Mouse (Mus musculus) midbrain, embryonic 16.5 days (tissue): ENCODE results near the gene Prm1. TPM values are rescaled to one million over a fixed set of nuclear protein-coding genes. Genes with fewer than 3 reads are reported as not detected.
"Not testable (repeated sequence)": the region's sequence is repeated elsewhere in the genome, so short reads cannot be mapped to it uniquely, and the experiment has no call there.

Experiments used
- ATAC-seq: fragments of 200-750 bp; cut with Nextera tagmentation; 2 replicates; pipeline ENCODE4 v1.8.0; 2017; ENCODE audit warnings: moderate TSS enrichment
- H3K27ac ChIP-seq: fragments of 300-500 bp; sonication (generic); 2 replicates; pipeline ENCODE4 v1.5.1; 2014; ENCODE audit warnings: mild to moderate bottlenecking, low read length, mixed read lengths
- H3K27me3 ChIP-seq: fragments of 300-500 bp; sonication (generic); 2 replicates; pipeline ENCODE4 v1.6.1; 2014; ENCODE audit warnings: low read depth, low read length, mixed read lengths; ENCODE audit not compliant: control insufficient read depth, insufficient read depth
- H3K36me3 ChIP-seq: fragments of 300-500 bp; sonication (generic); 2 replicates; pipeline ENCODE4 v1.6.1; 2014; ENCODE audit warnings: mild to moderate bottlenecking, low read length, moderate library complexity, mixed read lengths; ENCODE audit not compliant: control insufficient read depth, insufficient read depth
- H3K4me1 ChIP-seq: fragments of 300-500 bp; sonication (generic); 2 replicates; pipeline ENCODE4 v1.6.1; 2014; ENCODE audit warnings: mild to moderate bottlenecking, low read length, mixed read lengths; ENCODE audit not compliant: control insufficient read depth, insufficient read depth
- H3K4me2 ChIP-seq: fragments of 300-500 bp; sonication (generic); 2 replicates; pipeline ENCODE4 v1.6.1; 2014; ENCODE audit warnings: mild to moderate bottlenecking, low read length, mixed read lengths
- H3K4me3 ChIP-seq: fragments of 300-500 bp; sonication (generic); 2 replicates; pipeline ENCODE4 v1.5.1; 2014; ENCODE audit warnings: low read depth, mild to moderate bottlenecking, low read length, moderate library complexity, mixed read lengths
- H3K9ac ChIP-seq: fragments of 300-500 bp; sonication (generic); 2 replicates; pipeline ENCODE4 v1.6.1; 2014; ENCODE audit warnings: low read depth, low read length, mixed read lengths
- H3K9me3 ChIP-seq: fragments of 300-500 bp; sonication (generic); replicated peaks from 2 replicates; pipeline ENCODE4 v1.6.1; 2014; ENCODE audit warnings: mild to moderate bottlenecking, low read length, mixed read lengths; ENCODE audit not compliant: control insufficient read depth, poor library complexity, severe bottlenecking
- WGBS: fragments of 180-500 bp; shearing (Covaris S2); extraction: QIAGEN DNeasy Blood & Tissue Kit; methylation state at CpG from one replicate; pipeline ENCODE4 v1.1.7; 2014; 5-methylcytosine and 5-hydroxymethylcytosine counted together
- polyA plus RNA-seq: library from polyadenylated mRNA; unstranded; fragments of >200 nt; fragmentation: Nextera tagmentation; extraction: Ambion mirVana; gene quantifications from 2 replicates; pipeline ENCODE4 v1.2.1, GENCODE M21; 2015

The Prm1 gene
- polyA plus RNA-seq, 1 experiment from 2014 or later: 0.46 TPM

DNA sequence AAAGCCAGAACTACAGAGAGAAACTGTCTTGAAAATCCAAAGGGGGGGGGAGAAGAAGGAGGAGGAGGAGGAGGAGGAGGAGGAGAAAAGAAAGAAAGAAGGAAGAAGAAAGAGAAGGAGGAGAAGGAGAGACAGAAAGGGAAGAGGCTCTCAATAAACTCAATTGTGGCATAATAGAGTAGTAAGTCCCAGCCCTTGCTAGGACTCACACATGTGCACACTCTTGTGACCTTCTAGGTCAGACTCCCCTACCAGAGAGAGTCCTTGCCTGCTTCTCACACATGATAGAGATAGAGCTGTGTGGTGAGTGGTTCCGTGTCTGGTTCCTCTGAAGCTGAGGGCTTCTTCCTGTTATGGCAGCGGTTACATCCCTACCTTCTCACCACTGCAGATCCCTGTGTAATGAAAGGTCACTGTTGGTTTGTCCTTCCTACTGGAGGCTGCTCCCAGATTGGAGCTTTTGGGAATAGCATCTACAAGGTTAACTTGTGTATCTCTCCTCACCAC, 7.3 kb upstream of the Prm1 start, which contains the start of gene Gm11172:
TSS of gene Gm11172 (plus strand) at position 51 of the 507 bp plus-strand sequence.
- Histone ChIP-seq H3K4me2 (no peak within 1 kb of the TSS), H3K9me3 (no peaks in the 10 kb centered on the region), H3K36me3 (no peaks in the 10 kb centered on the region), H3K27me3 (no peaks in the 10 kb centered on the region), H3K27ac (no peak within 1 kb of the TSS), H3K9ac (no peak within 1 kb of the TSS), H3K4me1 (no peaks in the 10 kb centered on the region), H3K4me3 (no peak within 1 kb of the TSS)
- WGBS: 97% methylated on average over 2 of the region's 2 CpGs
- no peak for ATAC-seq

DNA sequence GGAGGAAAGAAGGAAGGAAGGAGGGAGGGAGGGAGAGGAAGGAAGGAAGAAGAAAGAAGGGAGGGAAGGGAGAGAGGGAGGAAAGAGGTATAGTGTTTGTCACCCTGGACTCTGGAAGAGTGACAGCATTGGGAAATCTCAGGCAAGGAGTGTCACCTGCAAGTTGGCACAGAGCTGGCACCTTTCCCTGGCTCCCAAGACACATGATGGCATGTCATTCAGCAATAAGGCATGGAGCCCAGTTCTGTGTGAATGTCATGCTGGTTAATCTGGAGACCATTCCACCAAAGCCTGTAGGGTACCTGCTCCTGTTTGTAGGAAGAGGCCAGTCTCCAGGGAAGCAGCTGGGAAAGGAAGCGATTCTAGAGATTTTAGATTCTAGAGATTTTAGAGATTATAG, 4.7 kb upstream of the Prm1 start:
- Histone ChIP-seq H3K9ac (no peak overlapping the region), H3K4me2 (no peak overlapping the region), H3K9me3 (no peaks in the 10 kb centered on the region), H3K4me3 (no peak overlapping the region), H3K27me3 (no peaks in the 10 kb centered on the region), H3K27ac (no peak overlapping the region), H3K4me1 (no peaks in the 10 kb centered on the region), H3K36me3 (no peaks in the 10 kb centered on the region)
- WGBS: 93% methylated on average over 1 of the region's 1 CpGs
- no peak for ATAC-seq

DNA sequence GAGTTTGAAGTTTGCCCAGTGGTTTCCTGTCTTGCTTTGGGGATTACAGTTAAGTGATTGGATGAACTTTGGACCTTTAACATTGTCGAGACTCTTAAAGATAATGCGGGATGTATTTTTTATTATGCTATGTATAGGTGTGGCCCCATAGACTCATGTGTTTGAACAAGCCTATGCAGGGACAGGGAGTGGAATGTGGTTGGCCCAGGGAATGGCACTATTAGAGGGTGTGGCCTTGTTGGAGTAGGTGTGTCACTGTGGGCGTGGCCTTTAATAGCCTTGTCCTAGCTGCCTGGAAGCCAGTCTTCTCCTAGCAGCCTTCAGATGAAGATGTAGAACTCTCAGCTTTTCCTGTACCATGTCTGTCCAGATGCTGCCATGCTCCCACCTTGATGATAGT, 3.2 kb downstream of the Prm1 start:
- H3K36me3 ChIP-seq, H3K4me1 ChIP-seq, H3K9ac ChIP-seq, H3K27me3 ChIP-seq, H3K4me2 ChIP-seq, H3K9me3 ChIP-seq, ATAC-seq, H3K27ac ChIP-seq, H3K4me3 ChIP-seq: not testable (repeated sequence)
- 88% methylated on average over 3 of the region's 3 CpGs for WGBS

DNA sequence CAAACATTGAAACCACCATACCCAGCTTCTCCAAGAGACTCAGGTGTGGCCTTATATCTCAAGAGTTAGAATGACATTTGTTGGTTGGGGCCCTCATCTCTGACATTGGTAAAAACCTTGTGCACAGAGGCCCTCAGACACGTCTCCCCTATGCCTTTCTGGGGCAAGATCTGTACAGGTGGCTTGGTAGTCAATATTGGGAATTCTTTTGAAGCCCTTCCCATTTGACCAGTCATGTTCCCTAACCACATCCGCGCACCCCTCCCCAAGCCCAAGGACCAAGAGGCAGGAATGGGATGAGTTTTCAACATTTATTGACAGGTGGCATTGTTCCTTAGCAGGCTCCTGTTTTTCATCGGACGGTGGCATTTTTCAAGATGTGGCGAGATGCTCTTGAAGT, 9.6 kb downstream of the Prm1 start, which contains the start of gene Prm2:
TSS of gene Prm2 (minus strand) at position 101 of the 400 bp plus-strand sequence.
- no peaks in the 10 kb centered on the region for H3K9me3 ChIP-seq
- no peaks in the 10 kb centered on the region; the same call in 1 of the 2 replicates for H3K27me3 ChIP-seq
- H3K4me1 ChIP-seq: no peaks in the 10 kb centered on the region
- H3K4me2 ChIP-seq: no peak within 1 kb of the TSS
- WGBS: 75% methylated on average over 6 of the region's 6 CpGs
- no peak within 1 kb of the TSS for H3K4me3 ChIP-seq
- no peak within 1 kb of the TSS for H3K9ac ChIP-seq
- H3K27ac ChIP-seq: no peak within 1 kb of the TSS
- ATAC-seq: no peak
- no peaks in the 10 kb centered on the region for H3K36me3 ChIP-seq

DNA sequence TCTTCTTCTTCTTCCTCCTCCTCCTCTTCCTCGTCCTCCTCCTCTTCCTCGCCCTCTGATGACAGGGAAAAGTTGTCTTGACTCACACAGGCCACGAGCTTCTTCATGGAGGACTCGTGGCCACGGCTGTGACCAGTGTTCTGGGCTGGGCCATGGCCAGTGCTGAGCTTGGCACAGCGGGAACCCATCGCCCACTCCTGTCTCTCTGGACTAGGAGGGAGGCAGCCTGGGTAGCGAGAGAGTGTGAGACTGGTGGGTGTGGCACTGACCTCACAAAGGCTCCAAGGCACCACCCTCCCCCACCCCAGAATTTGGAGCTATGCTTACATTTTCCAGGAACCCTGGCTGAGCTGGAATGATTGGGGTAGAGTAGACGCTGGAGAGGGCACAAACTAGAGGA, 14.9 kb downstream of the Prm1 start, which contains the start of gene Prm3:
TSS of gene Prm3 (minus strand) at position 213 of the 400 bp plus-strand sequence.
- H3K4me1 ChIP-seq: peaks cover 3% of the 10 kb centered on the region; the same call in 1 of the 2 replicates
- H3K9me3 ChIP-seq: no peaks in the 10 kb centered on the region
- no peak within 1 kb of the TSS for H3K4me3 ChIP-seq
- no peaks in the 10 kb centered on the region for H3K27me3 ChIP-seq
- no peak for ATAC-seq
- H3K4me2 ChIP-seq: no peak within 1 kb of the TSS
- 79% methylated on average over 9 of the region's 9 CpGs for WGBS
- H3K9ac ChIP-seq: no peak within 1 kb of the TSS
- no peak within 1 kb of the TSS for H3K27ac ChIP-seq
- no peaks in the 10 kb centered on the region for H3K36me3 ChIP-seq

DNA sequence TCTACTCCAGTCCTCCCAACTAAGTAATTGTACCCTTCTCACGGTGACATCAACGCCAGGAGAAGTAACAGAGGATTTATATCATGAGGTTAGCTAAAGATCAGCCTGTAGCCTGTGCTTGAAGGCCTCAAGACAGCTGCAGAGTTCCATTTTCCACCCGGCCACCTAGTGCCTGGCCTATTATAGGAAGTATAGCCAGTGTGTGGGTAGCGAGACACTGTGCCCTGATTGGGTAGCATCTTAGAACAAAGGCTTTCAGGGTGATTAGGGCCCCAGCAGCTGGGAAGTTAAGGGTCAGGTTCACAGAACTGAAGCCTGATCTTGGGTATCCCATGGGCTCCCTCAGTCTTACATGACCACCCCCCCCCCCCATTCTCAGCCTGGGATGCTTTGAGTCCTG, 16.8 kb downstream of the Prm1 start:
- H3K36me3 ChIP-seq: no peaks in the 10 kb centered on the region
- H3K27ac ChIP-seq: no peak overlapping the region
- H3K27me3 ChIP-seq: no peaks in the 10 kb centered on the region
- no peak overlapping the region for H3K9ac ChIP-seq
- no peak for ATAC-seq
- no peaks in the 10 kb centered on the region for H3K9me3 ChIP-seq
- peaks cover 6% of the 10 kb centered on the region for H3K4me1 ChIP-seq
- H3K4me2 ChIP-seq: no peak overlapping the region
- 63% methylated on average over 4 of the region's 4 CpGs for WGBS
- H3K4me3 ChIP-seq: no peak overlapping the region

DNA sequence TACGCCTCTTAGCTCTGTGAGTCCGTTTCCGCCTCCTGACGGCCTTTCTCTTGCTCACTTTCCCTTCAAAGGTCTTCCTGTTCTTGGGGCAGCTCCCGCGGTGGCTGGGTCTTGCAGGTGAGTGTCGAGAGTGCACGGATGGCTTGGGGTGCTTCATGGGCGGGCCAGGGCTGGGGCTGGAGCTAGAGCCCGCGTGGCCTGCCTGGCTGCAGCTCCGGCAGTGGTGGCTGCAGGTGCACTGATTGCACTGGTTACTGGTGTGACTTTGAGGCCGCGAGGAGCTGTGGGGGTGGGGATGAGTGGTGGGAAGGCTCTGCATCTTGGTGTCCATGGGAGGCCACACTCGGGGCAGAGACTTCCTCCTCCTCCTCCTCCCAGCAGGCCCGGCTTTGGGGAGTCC, 17.4 kb downstream of the Prm1 start, which contains the start of gene Tnp2:
TSS of gene Tnp2 (minus strand) at position 390 of the 400 bp plus-strand sequence.
- no peak within 1 kb of the TSS for H3K4me2 ChIP-seq
- WGBS: 57% methylated on average over 16 of the region's 16 CpGs
- H3K27me3 ChIP-seq: no peaks in the 10 kb centered on the region
- no peak within 1 kb of the TSS for H3K4me3 ChIP-seq
- no peaks in the 10 kb centered on the region for H3K36me3 ChIP-seq
- H3K27ac ChIP-seq: no peak within 1 kb of the TSS
- no peaks in the 10 kb centered on the region for H3K9me3 ChIP-seq
- no peak within 1 kb of the TSS for H3K9ac ChIP-seq
- no peak for ATAC-seq
- peaks cover 10% of the 10 kb centered on the region for H3K4me1 ChIP-seq

DNA sequence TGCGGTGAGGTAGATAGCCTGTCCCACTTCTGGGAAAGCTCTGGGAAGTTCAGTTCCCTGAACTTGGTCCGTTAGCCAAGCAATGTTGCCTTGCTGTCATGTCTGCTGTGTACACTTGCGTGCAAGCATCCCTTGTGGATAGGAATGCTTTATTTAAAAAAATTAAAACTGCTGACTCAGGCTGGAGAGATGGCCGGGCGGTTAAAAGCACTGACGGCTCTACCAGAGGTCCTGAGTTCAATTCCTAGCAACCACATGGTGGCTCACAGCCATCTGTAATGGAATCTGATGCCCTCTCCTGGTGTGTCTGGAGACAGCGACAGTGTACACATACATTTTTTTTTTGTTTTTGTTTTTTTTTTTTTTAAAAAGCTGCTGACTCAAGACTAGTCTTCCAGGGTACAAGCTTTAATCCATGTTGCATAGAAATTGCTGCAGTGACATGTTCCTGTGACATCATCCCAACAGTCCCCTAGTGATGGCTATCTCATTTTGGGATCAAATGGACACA, 18.0 kb downstream of the Prm1 start:
- no peak overlapping the region for H3K9ac ChIP-seq
- peaks cover 10% of the 10 kb centered on the region for H3K4me1 ChIP-seq
- ATAC-seq: no peak
- no peaks in the 10 kb centered on the region for H3K27me3 ChIP-seq
- no peaks in the 10 kb centered on the region for H3K9me3 ChIP-seq
- no peak overlapping the region for H3K4me2 ChIP-seq
- no peaks in the 10 kb centered on the region for H3K36me3 ChIP-seq
- no peak overlapping the region for H3K27ac ChIP-seq
- no peak overlapping the region for H3K4me3 ChIP-seq
- WGBS: 82% methylated on average over 7 of the region's 7 CpGs

DNA sequence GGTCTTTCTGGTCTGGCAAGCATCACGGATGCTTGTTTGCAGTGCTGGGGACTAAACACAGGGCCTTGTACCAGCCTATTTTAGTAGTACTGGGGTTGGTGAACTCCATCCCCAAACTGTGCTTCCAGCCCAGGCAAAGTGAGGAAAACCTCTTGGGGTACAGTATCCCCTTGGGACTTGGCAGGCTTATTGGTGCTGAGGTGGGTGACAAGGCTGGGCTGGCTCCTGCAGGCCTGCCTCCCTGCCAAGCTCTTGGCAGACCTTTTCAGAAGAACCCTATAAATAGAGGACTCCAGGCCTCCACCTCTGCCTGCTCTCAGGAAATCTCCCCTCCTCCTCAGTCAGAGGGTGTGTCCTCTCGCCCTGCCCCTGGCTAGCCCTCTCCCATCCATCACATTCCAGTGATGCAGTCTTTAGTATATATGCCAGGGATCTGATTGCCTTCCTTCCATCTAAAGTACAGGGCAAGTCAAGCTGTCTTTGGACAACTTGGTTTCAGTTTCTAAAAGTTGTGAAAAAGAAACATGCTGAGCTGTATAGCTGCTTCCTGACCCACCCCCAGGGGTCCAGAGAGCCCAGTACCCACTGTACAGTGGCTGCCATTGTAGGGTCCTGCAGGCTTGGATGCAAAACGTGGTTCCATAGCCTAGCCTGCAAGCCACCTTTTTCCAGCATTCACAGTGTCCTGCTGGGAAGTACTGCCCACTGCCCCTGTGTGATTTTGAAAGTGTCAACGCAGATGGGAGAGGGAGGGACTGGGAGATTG, 18.7 kb downstream of the Prm1 start:
- no peak for ATAC-seq
- Histone ChIP-seq H3K27me3 (no peaks in the 10 kb centered on the region), H3K4me2 (no peak overlapping the region), H3K9ac (no peak overlapping the region), H3K9me3 (no peaks in the 10 kb centered on the region), H3K27ac (no peak overlapping the region), H3K4me3 (no peak overlapping the region), H3K36me3 (no peaks in the 10 kb centered on the region), H3K4me1 (peaks cover 16% of the 10 kb centered on the region)
- 68% methylated on average over 4 of the region's 4 CpGs for WGBS
